Mouse (Mus musculus): ENCODE measurements around the gene Olfm1. TPM values are rescaled to one million over a fixed set of nuclear protein-coding genes. Genes with fewer than 3 reads are reported as not detected.

Olfm1 gene
- total and polyA plus RNA-seq, 3 experiments = 0.20 to 1.3 (median 0.34) TPM

DNA sequence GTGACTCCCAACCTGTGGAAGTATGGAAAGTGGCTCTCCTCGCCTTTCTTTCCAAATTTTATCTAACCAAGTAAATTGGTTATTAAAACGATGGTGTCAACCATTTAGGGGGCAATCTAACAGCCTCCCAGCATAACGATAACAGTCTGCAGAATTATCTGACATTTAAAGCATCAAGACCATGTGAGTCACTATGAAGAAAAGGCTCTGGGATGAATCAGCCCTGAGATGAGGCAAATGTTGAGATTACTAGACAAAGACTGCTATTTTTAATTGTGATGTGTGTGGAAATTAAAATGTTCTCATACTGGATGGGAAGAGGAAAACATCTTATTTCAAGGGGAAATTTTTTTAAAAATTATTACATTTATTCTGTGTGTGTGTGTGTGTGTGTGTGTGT is 18.4 kb upstream of the Olfm1 start:
- H3K27ac ChIP-seq (ENCODE audit: insufficient read depth, low read depth) = no peak overlapping the region
- H3K79me2 ChIP-seq (replicated peaks; ENCODE audit: control insufficient read depth, extremely low read depth, insufficient read depth, poor library complexity, severe bottlenecking) = no peaks in the 10 kb centered on the region
- peaks cover 81% of the 10 kb centered on the region for H3K27me3 ChIP-seq (replicated peaks)
- H3K36me3 ChIP-seq (replicated peaks in 1 of 2; ENCODE audit: control insufficient read depth in 1 of 2, insufficient read depth in 1 of 2, low read length in 1 of 2) = no peaks in the 10 kb centered on the region
- dilution Hi-C loops (cut with MboI; ENCODE audit: extremely low pct_ligation_motif_present, extremely low pct_unique_long_range_greater_than_20kb, low sequenced_read_pairs) (no loop called here), in situ Hi-C loops (cut with MboI; ENCODE audit: low pct_ligation_motif_present, low pct_unique_long_range_greater_than_20kb, low sequenced_read_pairs) (no loop called here)
- no peak for DNase-seq (ENCODE audit: extremely low read depth)
- peaks cover 9% of the 10 kb centered on the region for H3K9me3 ChIP-seq (replicated peaks; ENCODE audit: low read length)
- no peak overlapping the region for H3K4me2 ChIP-seq (ENCODE audit: insufficient read depth, low read depth, poor library complexity, severe bottlenecking)
- no peak overlapping the region for H3K9ac ChIP-seq (ENCODE audit: insufficient read depth, low read depth)
- TF ChIP-seq MAFK (IDR thresholded peaks at IDR 0.05; ENCODE audit: insufficient replicate concordance, low read length) (no peak), KAT2A (IDR thresholded peaks at IDR 0.05; ENCODE audit: insufficient replicate concordance, low read length) (no peak), USF2 (conservative IDR thresholded peaks at IDR 0.05; ENCODE audit: low read depth, low read length) (no peak), MYC (IDR thresholded peaks at IDR 0.05; ENCODE audit: low read depth, low read length) (no peak), SMC3 (IDR thresholded peaks at IDR 0.05; ENCODE audit: low read depth, low read length) (no peak), ZNF384 (IDR thresholded peaks at IDR 0.05; ENCODE audit: low read depth, low read length) (no peak), RAD21 (IDR thresholded peaks at IDR 0.05; ENCODE audit: low read depth, low read length) (no peak), MEF2A (IDR thresholded peaks at IDR 0.05; ENCODE audit: borderline replicate concordance, low read depth, low read length) (no peak), TCF12 (IDR thresholded peaks at IDR 0.05; ENCODE audit: low read depth, low read length) (no peak), UBTF (IDR thresholded peaks at IDR 0.05; ENCODE audit: low read depth, low read length) (no peak), POLR2AphosphoS2 (IDR thresholded peaks at IDR 0.05; ENCODE audit: low read depth, low read length) (no peak), MAX (IDR thresholded peaks at IDR 0.05; ENCODE audit: low read length) (no peak), POLR2A (IDR thresholded peaks at IDR 0.05; ENCODE audit: low read depth, low read length) (no peak), IRF4 (IDR thresholded peaks at IDR 0.05; ENCODE audit: low read depth, low read length) (no peak), MAZ (IDR thresholded peaks at IDR 0.05; ENCODE audit: low read depth, low read length) (no peak), ZC3H11A (IDR thresholded peaks at IDR 0.05; ENCODE audit: low read depth, low read length) (no peak)
- H3K4me3 ChIP-seq (replicated peaks in 1 of 3; ENCODE audit: low read depth in 2 of 3, low read length in 2 of 3, poor library complexity in 1 of 3) = no peak overlapping the region
- H3K4me1 ChIP-seq (ENCODE audit: control insufficient read depth in 1 of 2, insufficient read depth in 2 of 2) = no peaks in the 10 kb centered on the region

DNA sequence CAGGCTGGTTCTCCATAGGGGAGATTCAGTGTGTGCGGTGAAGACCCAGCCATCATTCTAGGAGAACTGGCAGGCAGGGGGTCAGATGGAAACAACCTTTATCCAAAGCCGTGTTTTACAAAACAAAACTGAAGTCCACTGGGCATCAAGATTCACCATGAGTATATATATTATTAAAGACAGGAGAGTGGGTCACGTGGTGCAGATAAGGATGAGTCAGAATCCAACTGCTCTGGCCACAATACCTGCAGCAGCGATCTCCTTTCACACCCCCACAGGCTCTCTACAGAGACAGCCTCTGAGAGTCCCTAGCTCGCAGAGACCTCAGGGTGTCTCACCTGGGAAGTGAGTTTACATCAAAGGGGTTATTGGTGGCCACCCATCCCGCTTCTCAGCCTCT is 14.2 kb upstream of the Olfm1 start:
- no peak overlapping the region for H3K9ac ChIP-seq (ENCODE audit: insufficient read depth, low read depth)
- dilution Hi-C loops (cut with MboI; ENCODE audit: extremely low pct_ligation_motif_present, extremely low pct_unique_long_range_greater_than_20kb, low sequenced_read_pairs) (no loop called here), in situ Hi-C loops (cut with MboI; ENCODE audit: low pct_ligation_motif_present, low pct_unique_long_range_greater_than_20kb, low sequenced_read_pairs) (no loop called here)
- H3K4me1 ChIP-seq (ENCODE audit: control insufficient read depth in 1 of 2, insufficient read depth in 2 of 2) = peaks cover 0 to 4% of the 10 kb centered on the region in 2 experiments; a peak in 1 of 4 replicates
- no peak overlapping the region for H3K27ac ChIP-seq (ENCODE audit: insufficient read depth, low read depth)
- H3K9me3 ChIP-seq (replicated peaks; ENCODE audit: low read length) = peaks cover 9% of the 10 kb centered on the region
- H3K36me3 ChIP-seq (replicated peaks in 1 of 2; ENCODE audit: control insufficient read depth in 1 of 2, insufficient read depth in 1 of 2, low read length in 1 of 2) = no peaks in the 10 kb centered on the region
- TF ChIP-seq JUND (conservative IDR thresholded peaks at IDR 0.05; ENCODE audit: low read depth, low read length) (no peak), GABPA (IDR thresholded peaks at IDR 0.05; ENCODE audit: insufficient replicate concordance, low read depth, low read length) (no peak), POLR2A (IDR thresholded peaks at IDR 0.05; ENCODE audit: low read depth, low read length) (no peak), SIN3A (IDR thresholded peaks at IDR 0.05; ENCODE audit: low read length) (no peak), MAZ (IDR thresholded peaks at IDR 0.05; ENCODE audit: low read depth, low read length) (no peak), JUN (IDR thresholded peaks at IDR 0.05; ENCODE audit: insufficient read depth, low read depth, low read length) (no peak), ETS1 (conservative IDR thresholded peaks at IDR 0.05; ENCODE audit: low read depth, low read length) (no peak), PAX5 (IDR thresholded peaks at IDR 0.05; ENCODE audit: low read length) (no peak), MAFK (IDR thresholded peaks at IDR 0.05; ENCODE audit: insufficient replicate concordance, low read length) (no peak), UBTF (IDR thresholded peaks at IDR 0.05; ENCODE audit: low read depth, low read length) (no peak)
- DNase-seq (ENCODE audit: extremely low read depth) = no peak
- peaks cover 81% of the 10 kb centered on the region for H3K27me3 ChIP-seq (replicated peaks)
- H3K4me3 ChIP-seq (replicated peaks in 1 of 3; ENCODE audit: low read depth in 2 of 3, low read length in 2 of 3, poor library complexity in 1 of 3) = no peak overlapping the region
- no peak overlapping the region for H3K4me2 ChIP-seq (ENCODE audit: insufficient read depth, low read depth, poor library complexity, severe bottlenecking)
- H3K79me2 ChIP-seq (replicated peaks; ENCODE audit: control insufficient read depth, extremely low read depth, insufficient read depth, poor library complexity, severe bottlenecking) = no peaks in the 10 kb centered on the region
